Mouse (Mus musculus): ENCODE results near the gene Commd2.

The Commd2 gene

DNA sequence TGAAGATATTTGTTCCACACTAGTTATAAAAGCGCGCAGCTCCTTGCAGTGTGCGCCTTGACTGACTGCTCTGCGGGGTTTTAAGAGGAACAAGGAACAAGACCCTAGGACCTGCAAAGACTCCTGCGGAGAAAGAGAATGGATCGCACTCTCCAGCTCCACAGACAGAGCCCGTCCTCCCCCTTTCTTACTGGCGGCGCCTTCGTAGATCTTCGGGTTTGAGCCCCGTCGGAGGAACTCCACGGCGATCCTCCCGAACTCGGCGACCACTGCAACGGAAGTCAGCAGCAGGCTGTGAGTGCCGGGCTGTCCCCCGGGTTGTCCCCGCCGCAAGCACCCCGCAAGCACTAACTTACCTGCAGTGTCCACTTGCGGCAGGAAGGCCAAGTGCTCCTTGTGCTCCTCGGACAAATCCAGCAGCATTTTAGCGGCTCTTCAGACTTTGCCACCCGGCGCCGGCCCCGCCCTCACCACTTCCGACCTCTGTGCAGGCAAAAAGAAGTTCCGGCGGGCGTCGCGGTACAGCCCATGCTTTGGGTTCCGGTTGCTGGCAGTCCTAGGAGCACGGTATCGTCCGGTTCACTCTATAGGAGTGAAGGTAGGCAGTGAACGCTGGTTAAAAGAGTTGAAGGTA, at the start of gene Commd2:
Commd2 (minus strand) TSS at position 485 of the 634 bp plus-strand sequence.
- peak; percentile 91 for DNase-seq

GRCm38 (mm10) chr3:57696779-57697178, 45.3 kb upstream of the Commd2 start:
- no peak for DNase-seq

DNA sequence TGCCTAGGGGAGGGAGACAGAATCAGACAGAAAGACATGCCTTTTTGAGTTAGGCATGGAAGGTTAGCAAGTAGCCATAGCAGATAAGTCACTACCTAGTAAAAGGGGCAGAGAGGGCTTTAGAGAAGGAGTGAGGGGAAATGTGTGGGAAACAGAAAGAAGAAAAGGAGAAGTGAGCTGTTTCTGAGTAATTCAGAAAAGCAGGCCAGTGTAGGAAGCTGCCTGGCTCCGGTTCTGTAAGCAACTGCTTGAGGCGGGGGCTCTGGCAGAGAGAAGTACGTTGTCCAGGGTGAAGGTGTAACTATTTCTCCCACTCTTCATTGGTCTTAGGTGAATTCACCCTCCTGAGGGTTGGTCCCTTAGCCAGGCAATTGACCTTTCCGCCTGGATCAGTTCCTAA, 44.7 kb upstream of the Commd2 start:
- DNase-seq = no peak

DNA sequence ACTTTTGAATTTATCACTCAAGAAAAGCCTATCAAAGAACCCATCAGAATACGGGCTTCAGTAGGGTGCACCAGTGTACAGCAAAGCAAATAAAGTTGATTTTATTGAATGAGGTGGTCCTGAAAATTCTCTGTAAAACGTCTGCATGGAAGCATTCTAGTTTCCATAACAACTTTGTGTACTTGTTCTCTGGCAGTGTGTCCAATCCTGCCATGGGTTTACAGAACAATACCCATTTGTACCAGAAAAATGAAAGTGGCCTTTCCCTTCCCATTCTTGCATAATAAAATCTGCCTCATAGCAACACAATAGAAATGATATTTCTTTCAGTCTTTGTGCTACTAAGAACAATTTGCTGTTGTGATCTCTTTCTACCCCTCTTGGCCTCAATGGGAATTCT, 41.2 kb upstream of the Commd2 start, which contains the start of gene Ankub1:
Ankub1 (minus strand) TSS at position 81 of the 400 bp plus-strand sequence.
- no peak for DNase-seq

GRCm38 (mm10) chr3:57691772-57692171, 40.3 kb upstream of the Commd2 start:
- no peak for DNase-seq

DNA sequence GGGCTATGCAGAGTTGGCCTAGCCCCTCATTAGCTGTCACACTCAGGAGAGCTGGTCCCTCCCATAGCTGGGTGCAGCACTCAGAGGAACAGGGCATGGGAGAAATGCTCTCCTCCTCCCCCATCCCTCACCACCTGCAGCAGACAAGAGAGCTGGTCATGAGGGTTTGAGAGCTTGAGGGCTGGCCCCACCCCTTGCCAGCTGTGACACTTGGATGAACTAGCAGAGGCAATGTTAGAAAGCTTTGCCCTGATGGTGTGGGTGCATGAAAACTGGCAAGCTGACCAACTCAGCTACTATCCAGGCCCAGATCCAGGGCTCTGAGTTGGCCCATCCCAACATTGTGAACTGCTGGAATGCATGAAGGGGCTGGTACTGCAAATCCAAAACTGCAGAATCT, 26.3 kb upstream of the Commd2 start:
- DNase-seq = no peak

DNA sequence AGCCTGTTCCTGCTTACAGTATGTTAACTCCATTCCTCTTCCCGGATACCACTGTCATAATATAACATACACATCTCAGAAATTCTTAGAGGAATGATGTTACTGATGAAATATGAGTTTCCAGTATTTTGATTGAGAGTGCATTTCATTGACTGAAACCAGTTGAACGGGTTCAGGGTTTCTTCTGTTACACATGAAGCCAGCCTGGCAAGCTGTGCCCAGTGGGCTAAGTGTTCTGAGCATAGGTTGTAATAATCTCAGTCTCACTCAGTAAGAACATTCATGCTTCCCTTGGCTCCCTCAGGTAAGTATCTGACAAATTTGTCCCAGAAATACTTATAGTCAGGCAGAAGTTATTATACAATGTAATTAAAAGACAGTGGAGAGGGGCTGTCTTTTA, 22.6 kb upstream of the Commd2 start:
- DNase-seq = no peak

GRCm38 (mm10) chr3:57673586-57673985, 22.1 kb upstream of the Commd2 start:
- no peak for DNase-seq

GRCm38 (mm10) chr3:57667054-57667723, 15.7 kb upstream of the Commd2 start:
- DNase-seq = peak; percentile 41

- no peak for DNase-seq
Measured at GRCm38 (mm10) chr3:57665880-57666279, 14.4 kb upstream of the Commd2 start.

GRCm38 (mm10) chr3:57664682-57665081, 13.2 kb upstream of the Commd2 start:
- DNase-seq = no peak

DNA sequence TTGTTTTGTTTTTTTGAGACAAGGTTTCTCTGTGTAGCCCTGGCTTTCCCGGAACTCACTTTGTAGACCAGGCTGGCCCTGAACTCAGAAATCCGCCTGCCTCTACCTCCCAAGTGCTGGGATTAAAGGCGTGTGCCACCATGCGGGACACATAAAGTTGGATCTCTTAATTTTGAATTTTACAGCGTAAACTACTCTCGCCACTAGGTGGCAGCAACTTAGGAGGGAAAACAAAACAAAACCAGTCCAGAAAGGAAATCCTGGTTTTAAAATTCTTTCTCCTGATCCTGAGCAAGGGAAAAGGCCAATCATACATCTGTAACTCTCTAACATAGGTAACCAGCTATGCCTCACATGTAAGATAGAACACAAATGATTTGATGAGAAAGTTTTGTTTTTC, 12.2 kb upstream of the Commd2 start:
- peak; percentile 18 for DNase-seq

DNA sequence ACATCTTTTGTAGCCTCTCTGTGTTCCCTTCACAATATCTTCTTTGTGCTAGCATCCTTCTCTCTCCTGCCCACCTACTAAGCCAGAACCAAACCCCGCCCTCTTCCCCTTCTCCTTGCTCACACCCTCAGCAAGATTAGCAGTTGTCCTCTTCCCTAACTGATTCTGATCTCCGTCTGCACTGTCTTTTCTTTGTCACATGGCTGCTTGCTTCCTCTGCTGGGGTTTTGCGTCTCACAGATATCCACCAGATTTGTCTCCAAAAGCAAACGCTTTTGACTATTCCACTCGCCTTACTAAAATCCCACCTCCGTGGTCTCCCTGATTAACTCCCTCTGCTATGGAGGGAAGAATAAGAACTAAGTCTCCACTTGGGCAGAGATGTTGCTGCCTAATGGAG, 7.1 kb upstream of the Commd2 start:
- DNase-seq = no peak

- no peak for DNase-seq
Measured at GRCm38 (mm10) chr3:57653646-57654045, 2.1 kb upstream of the Commd2 start.

- DNase-seq = no peak
Measured at GRCm38 (mm10) chr3:57652485-57652884, 970 bp upstream of the Commd2 start.

DNA sequence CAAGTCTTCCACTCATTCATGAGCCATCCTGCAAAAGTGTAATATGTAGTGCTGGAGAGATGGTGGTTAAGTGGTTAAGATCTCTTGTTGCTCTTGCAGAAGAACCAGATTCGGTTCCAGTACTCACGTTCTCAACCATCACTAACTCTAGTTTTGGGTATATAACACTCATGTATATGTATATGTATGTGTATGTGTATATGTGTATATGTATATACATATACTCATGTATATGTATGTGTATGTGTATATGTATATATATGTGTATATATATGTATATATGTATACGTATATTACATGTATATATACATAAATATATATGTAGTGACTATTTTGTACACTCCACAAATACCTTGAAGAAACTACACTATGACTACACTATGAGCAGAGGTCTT, 347 bp upstream of the Commd2 start:
- DNase-seq = no peak

DNA sequence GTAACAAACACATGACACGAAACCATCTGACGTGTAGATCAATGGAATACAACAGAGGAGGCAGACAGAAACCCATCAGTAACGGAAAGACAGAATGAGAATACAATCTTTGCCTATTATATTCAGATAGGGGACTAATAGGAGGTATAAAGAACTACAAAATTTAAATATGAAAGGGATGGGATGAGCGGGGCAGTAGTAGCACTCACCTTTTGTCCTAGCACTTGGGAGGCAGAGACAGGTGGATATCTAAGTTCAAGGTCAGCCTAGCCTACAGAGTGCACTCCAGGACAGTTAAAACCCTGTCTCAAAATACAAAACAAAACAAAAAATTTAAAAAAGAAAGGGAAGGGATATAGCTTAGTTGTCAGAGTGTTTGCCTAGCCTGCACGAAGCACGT, 8.3 kb downstream of the Commd2 start:
- DNase-seq = no peak

- DNase-seq = no peak
Measured at GRCm38 (mm10) chr3:57637596-57637995, 13.9 kb downstream of the Commd2 start.

DNA sequence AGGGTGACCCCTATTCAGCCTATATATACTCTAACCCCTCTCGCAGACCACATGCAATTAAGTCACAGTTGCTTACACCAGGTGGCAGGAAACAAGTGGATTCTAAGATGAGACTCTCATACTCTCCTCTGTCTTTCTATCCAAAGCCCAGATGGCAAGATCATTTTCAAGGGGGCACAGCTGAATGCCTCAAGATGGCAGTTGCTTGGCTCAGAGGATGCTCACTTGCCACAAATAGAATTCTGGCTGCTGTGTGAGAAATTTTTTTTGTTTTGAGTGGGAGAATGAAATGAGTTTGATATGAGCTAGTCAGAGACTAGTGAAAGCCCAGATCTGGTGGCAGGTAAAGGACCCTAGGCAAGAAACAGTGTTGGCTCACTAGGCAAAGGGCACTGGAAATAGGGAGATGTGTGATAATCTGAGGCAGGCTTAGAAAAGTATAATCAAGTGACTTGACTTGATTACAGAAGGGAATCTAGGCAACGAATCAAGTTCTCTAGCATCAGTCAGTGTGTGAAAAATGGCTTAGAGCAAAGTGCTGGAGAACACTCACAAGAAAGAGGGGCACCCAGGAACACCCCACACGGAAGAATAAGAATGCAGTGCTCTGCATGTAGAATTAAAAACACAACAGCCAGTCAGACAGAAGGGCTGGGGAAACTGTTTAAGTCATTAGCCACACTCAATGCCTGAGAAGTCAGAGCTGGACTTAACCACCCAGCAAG, 16.6 kb downstream of the Commd2 start:
- no peak for DNase-seq

DNA sequence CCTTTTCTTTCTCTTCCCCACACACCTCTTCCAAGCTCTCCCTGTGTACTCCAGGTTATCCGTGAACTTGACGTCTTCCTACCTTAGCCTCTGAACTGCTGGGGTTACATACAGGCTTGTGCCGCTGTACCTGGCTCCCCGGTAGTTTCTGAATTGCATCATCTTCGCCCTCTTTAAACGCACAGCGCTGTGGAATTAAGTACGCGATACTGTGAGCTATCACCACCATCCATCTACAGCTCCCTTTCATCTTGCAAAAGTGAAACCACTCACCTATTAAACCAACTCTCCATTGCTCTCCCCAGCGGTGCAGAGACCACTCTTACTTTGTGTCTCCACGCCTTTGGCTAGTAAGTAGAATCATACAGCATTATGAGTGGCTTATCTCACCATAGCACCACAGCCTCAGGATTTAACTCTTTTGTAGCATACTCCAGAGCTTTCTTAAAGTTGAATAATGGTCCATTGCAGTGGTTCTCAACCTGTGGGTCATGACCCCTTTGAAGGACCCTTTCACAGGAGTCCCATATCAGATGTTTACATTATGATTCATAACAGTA, 24.5 kb downstream of the Commd2 start:
- no peak for DNase-seq

- peak; percentile 31 for DNase-seq
Measured at GRCm38 (mm10) chr3:57625275-57625997, 26.1 kb downstream of the Commd2 start.

DNA sequence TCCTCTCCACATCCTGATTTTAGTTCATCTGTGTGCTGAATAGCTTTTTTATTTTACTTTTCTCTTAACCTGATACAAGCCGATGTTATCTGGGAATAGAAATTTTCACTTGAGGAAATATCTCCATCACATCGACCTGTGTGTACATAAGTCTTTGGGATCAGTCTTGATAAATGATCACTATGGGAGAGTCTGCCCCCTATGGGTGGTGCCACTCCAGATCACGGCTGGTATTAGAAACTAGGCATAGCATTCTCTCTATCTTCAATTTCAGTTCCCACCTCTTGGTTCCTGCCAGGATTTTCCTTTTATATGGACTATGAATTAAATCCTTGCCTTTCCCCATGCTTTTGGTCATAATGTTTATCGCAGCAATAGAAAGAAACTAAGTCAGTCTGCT, 31.8 kb downstream of the Commd2 start:
- no peak for DNase-seq

- DNase-seq = no peak
Measured at GRCm38 (mm10) chr3:57615652-57616051, 35.9 kb downstream of the Commd2 start.
